Mouse (Mus musculus) embryonic facial prominence, embryonic 10.5 days (tissue): Measurements from ENCODE around the gene Cpne6. TPM values are rescaled to one million over a fixed set of nuclear protein-coding genes. Genes with fewer than 3 reads are reported as not detected.
A peak's percentile ranks its signal among the peaks of the same experiment; 100 is the strongest.

ENCODE experiments used
- DNase-seq: peaks from one replicate; pipeline ENCODE4 v3.0.0-alpha.2; 2017; ENCODE audit warnings: low spot score
- H3K27ac ChIP-seq: fragments of 300-500 bp; sonication (generic); replicated peaks from 2 replicates; pipeline ENCODE4 v1.5.1; 2016; ENCODE audit warnings: mild to moderate bottlenecking
- H3K27me3 ChIP-seq: fragments of 300-500 bp; sonication (generic); replicated peaks from 2 replicates; pipeline ENCODE4 v1.6.1; 2016; ENCODE audit warnings: low read depth, mild to moderate bottlenecking; ENCODE audit not compliant: poor library complexity, severe bottlenecking
- H3K36me3 ChIP-seq: fragments of 300-500 bp; sonication (generic); replicated peaks from 2 replicates; pipeline ENCODE4 v1.6.1; 2016; ENCODE audit warnings: mild to moderate bottlenecking, moderate library complexity
- H3K4me1 ChIP-seq: fragments of 300-500 bp; sonication (generic); 2 replicates; pipeline ENCODE4 v1.6.1; 2016
- H3K4me3 ChIP-seq: fragments of 300-500 bp; sonication (generic); 2 replicates; pipeline ENCODE4 v1.5.1; 2016; ENCODE audit warnings: mild to moderate bottlenecking, moderate library complexity
- H3K9me3 ChIP-seq: fragments of 300-500 bp; sonication (generic); 2 replicates; pipeline ENCODE4 v1.6.1; 2016; ENCODE audit warnings: mild to moderate bottlenecking
- WGBS: fragments of 180-500 bp; shearing (Covaris S2); methylation state at CpG from one replicate; pipeline ENCODE4 v1.1.7; 2016; 5-methylcytosine and 5-hydroxymethylcytosine counted together
- polyA plus RNA-seq: library from polyadenylated mRNA; unstranded; fragments of >200 nt; fragmentation: Nextera tagmentation; extraction: Ambion mirVana; gene quantifications from 2 replicates; pipeline ENCODE4 v1.2.1, GENCODE M21; 2016

Gene Cpne6
- polyA plus RNA-seq, 1 experiment from 2014 or later = 0.64 TPM

GRCm38 (mm10) chr14:55540067-55540786, 30.0 kb downstream of the Cpne6 start, which contains the start of gene Pck2:
TSS of gene Pck2 (plus strand) at chr14:55540266.
- Histone ChIP-seq H3K4me1 (peaks cover 21% of the 10 kb centered on the region), H3K4me3 (peak within 1 kb of the TSS; percentile 75), H3K36me3 (peaks cover 28% of the 10 kb centered on the region), H3K27ac (peak within 1 kb of the TSS; percentile 88), H3K27me3 (0 out of 2 replicates have a peak, but pooled peaks cover 6% of the 10 kb centered on the region), H3K9me3 (no peaks in the 10 kb centered on the region)
- WGBS = under 1% methylated on average over 32 of the region's 32 CpGs
- DNase-seq = peak; percentile 90

- 6% methylated on average over 10 of the region's 10 CpGs for WGBS
- DNase-seq = peak; percentile 66
- Histone ChIP-seq H3K9me3 (no peaks in the 10 kb centered on the region), H3K27ac (peak overlapping the region; percentile 88), H3K4me3 (peak overlapping the region; percentile 75), H3K27me3 (0 out of 2 replicates have a peak, but pooled peaks cover 6% of the 10 kb centered on the region), H3K36me3 (peaks cover 33% of the 10 kb centered on the region), H3K4me1 (peaks cover 21% of the 10 kb centered on the region)
Measured at GRCm38 (mm10) chr14:55540787-55541321, 30.6 kb downstream of the Cpne6 start.

DNA sequence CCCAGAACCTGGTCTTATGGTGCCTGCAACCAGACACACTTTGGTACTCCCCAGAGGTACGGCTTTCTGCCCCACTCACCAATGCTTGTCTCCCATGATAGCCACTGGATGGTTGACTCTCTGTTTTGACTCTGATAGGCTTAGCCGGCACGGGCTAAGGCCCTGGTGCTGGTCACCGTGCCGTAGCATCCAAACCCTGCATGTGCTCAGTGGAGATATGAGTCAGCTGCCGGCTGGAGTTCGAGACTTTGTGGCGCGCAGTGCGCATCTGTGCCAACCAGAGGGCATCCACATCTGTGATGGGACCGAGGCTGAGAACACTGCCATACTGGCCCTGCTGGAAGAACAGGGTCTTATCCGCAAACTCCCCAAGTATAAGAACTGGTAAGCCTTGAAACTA, 32.0 kb downstream of the Cpne6 start:
- Histone ChIP-seq H3K36me3 (peaks cover 46% of the 10 kb centered on the region), H3K4me1 (peaks cover 21% of the 10 kb centered on the region), H3K9me3 (no peaks in the 10 kb centered on the region), H3K27me3 (0 out of 2 replicates have a peak, but pooled peaks cover 6% of the 10 kb centered on the region), H3K27ac (no peak overlapping the region), H3K4me3 (no peak overlapping the region)
- WGBS = 96% methylated on average over 12 of the region's 12 CpGs
- DNase-seq = no peak

DNA sequence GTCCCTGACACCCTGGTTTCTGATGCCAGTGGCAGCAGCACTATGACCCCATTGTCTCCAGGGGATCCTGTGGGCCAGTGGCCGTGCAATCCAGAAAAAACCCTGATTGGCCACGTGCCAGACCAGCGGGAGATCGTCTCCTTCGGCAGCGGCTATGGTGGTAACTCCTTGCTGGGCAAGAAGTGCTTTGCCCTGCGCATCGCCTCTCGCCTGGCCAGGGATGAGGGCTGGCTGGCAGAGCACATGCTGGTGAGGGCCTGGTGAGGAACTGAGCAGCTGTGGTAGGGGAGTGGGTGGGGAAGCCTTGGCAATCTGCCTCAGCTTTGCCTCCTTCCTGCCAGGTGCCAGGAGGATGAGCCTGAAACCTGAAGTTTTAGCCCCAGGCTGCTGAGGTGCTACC, 34.1 kb downstream of the Cpne6 start:
- 94% methylated on average over 9 of the region's 9 CpGs for WGBS
- peaks cover 21% of the 10 kb centered on the region for H3K4me1 ChIP-seq
- H3K27ac ChIP-seq = no peak overlapping the region
- no peaks in the 10 kb centered on the region for H3K27me3 ChIP-seq
- peaks cover 66% of the 10 kb centered on the region for H3K36me3 ChIP-seq
- H3K9me3 ChIP-seq = no peaks in the 10 kb centered on the region
- DNase-seq = no peak
- no peak overlapping the region for H3K4me3 ChIP-seq

- DNase-seq = no peak
- Histone ChIP-seq H3K27me3 (no peaks in the 10 kb centered on the region), H3K36me3 (peaks cover 41% of the 10 kb centered on the region), H3K4me3 (no peak overlapping the region), H3K9me3 (no peaks in the 10 kb centered on the region), H3K4me1 (no peaks in the 10 kb centered on the region), H3K27ac (no peak overlapping the region)
- whole genome bisulfite sequencing = 88% methylated on average over 6 of the region's 6 CpGs
Measured at GRCm38 (mm10) chr14:55550191-55550590, 39.9 kb downstream of the Cpne6 start.

GRCm38 (mm10) chr14:55551347-55551746, 41.1 kb downstream of the Cpne6 start:
- 74% methylated on average over 5 of the region's 5 CpGs for WGBS
- no peak for DNase-seq
- H3K36me3 ChIP-seq = peaks cover 31% of the 10 kb centered on the region

DNA sequence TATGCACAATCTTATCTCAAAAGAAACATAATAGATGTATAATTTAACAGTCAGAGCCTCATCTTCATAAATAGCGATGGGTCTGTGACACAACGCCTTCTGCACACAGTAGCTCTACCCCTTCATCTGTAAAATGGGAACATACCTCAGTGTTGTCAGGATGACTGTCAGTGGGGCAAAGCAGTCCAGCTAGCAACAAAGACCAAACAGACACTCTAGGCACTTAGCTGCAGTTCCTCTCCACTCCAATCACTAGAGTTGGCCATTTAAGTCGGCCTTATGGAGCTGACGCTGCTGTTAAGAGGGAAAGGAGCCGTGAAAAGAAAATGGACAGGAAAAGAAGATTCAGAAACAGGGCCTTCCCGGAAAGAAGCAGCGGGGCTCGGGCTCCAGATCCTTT, 41.5 kb downstream of the Cpne6 start:
- Histone ChIP-seq H3K4me3 (no peak overlapping the region), H3K27me3 (no peaks in the 10 kb centered on the region), H3K4me1 (peaks cover under 1% of the 10 kb centered on the region; the same call in 1 of the 2 replicates), H3K27ac (no peak overlapping the region), H3K36me3 (peaks cover 28% of the 10 kb centered on the region), H3K9me3 (no peaks in the 10 kb centered on the region)
- no peak for DNase-seq
- WGBS = 91% methylated on average over 8 of the region's 8 CpGs

More at GRCm38 (mm10) chr14:55551347-55551746, 41.1 kb downstream of the Cpne6 start:
- Histone ChIP-seq H3K27me3 (no peaks in the 10 kb centered on the region), H3K4me1 (no peaks in the 10 kb centered on the region), H3K9me3 (no peaks in the 10 kb centered on the region), H3K4me3 (no peak overlapping the region), H3K27ac (no peak overlapping the region)

- H3K9me3 ChIP-seq = no peaks in the 10 kb centered on the region
- H3K4me1 ChIP-seq = peaks cover 10% of the 10 kb centered on the region
- H3K27me3 ChIP-seq = no peaks in the 10 kb centered on the region
- no peak for DNase-seq
- H3K27ac ChIP-seq = no peak overlapping the region
- no peak overlapping the region for H3K4me3 ChIP-seq
- no peaks in the 10 kb centered on the region; the same call in 1 of the 2 replicates for H3K36me3 ChIP-seq
Measured at GRCm38 (mm10) chr14:55554635-55555034, 44.4 kb downstream of the Cpne6 start.

- 81% methylated on average over 3 of the region's 3 CpGs for WGBS
Measured at GRCm38 (mm10) chr14:55555788-55556187, 45.5 kb downstream of the Cpne6 start.

GRCm38 (mm10) chr14:55557003-55557402, 46.8 kb downstream of the Cpne6 start:
- Histone ChIP-seq H3K4me1 (peaks cover 21% of the 10 kb centered on the region), H3K36me3 (no peaks in the 10 kb centered on the region), H3K4me3 (no peak overlapping the region), H3K27me3 (no peaks in the 10 kb centered on the region), H3K9me3 (no peaks in the 10 kb centered on the region), H3K27ac (no peak overlapping the region)
- DNase-seq = peak; percentile 77
- 29% methylated on average over 5 of the region's 5 CpGs for WGBS

More at GRCm38 (mm10) chr14:55555788-55556187, 45.5 kb downstream of the Cpne6 start:
- peaks cover 10% of the 10 kb centered on the region for H3K4me1 ChIP-seq
- no peaks in the 10 kb centered on the region for H3K9me3 ChIP-seq
- H3K4me3 ChIP-seq = no peak overlapping the region
- H3K36me3 ChIP-seq = no peaks in the 10 kb centered on the region
- no peaks in the 10 kb centered on the region for H3K27me3 ChIP-seq
- DNase-seq = no peak
- no peak overlapping the region for H3K27ac ChIP-seq

- no peak overlapping the region for H3K27ac ChIP-seq
- H3K4me1 ChIP-seq = peaks cover 26% of the 10 kb centered on the region
- 87% methylated on average over 3 of the region's 3 CpGs for WGBS
- H3K27me3 ChIP-seq = no peaks in the 10 kb centered on the region
- no peaks in the 10 kb centered on the region for H3K9me3 ChIP-seq
- DNase-seq = no peak
- H3K4me3 ChIP-seq = no peak overlapping the region
- no peaks in the 10 kb centered on the region for H3K36me3 ChIP-seq
Measured at GRCm38 (mm10) chr14:55557587-55557986, 47.3 kb downstream of the Cpne6 start.

- Histone ChIP-seq H3K9me3 (no peaks in the 10 kb centered on the region), H3K4me1 (peaks cover 26% of the 10 kb centered on the region), H3K27ac (peak overlapping the region; percentile 95; the same call in 1 of the 2 replicates), H3K36me3 (peaks cover 9% of the 10 kb centered on the region), H3K27me3 (no peaks in the 10 kb centered on the region), H3K4me3 (peak overlapping the region; percentile 79)
- 57% methylated on average over 6 of the region's 6 CpGs for WGBS
- DNase-seq = no peak
Measured at GRCm38 (mm10) chr14:55558740-55559448, 48.6 kb downstream of the Cpne6 start.
